Mouse (Mus musculus) lung, postnatal 36 days (tissue): ENCODE data around the gene Serpinb7.

Experiments
- DNase-seq: peaks from one replicate; pipeline ENCODE4 v3.0.0; 2022; ENCODE audit warnings: mixed read lengths

Gene Serpinb7

GRCm38 (mm10) chr1:107399355-107399754, at the start of gene Serpinb7:
Gene Serpinb7 (plus strand): TSS chr1:107399655.
- DNase-seq = no peak

GRCm38 (mm10) chr1:107350392-107350791, 49.1 kb upstream of the Serpinb7 start:
- no peak for DNase-seq

GRCm38 (mm10) chr1:107351115-107351514, 48.3 kb upstream of the Serpinb7 start:
- DNase-seq = no peak

- no peak for DNase-seq
Measured at GRCm38 (mm10) chr1:107353046-107353445, 46.4 kb upstream of the Serpinb7 start.

- no peak for DNase-seq
Measured at GRCm38 (mm10) chr1:107360898-107361297, 38.6 kb upstream of the Serpinb7 start, which contains the start of gene Serpinb11. Gene Serpinb11 (plus strand): TSS chr1:107361198.

- no peak for DNase-seq
Measured at GRCm38 (mm10) chr1:107365973-107366372, 33.5 kb upstream of the Serpinb7 start.

- no peak for DNase-seq
Measured at GRCm38 (mm10) chr1:107368944-107369343, 30.5 kb upstream of the Serpinb7 start.

- no peak for DNase-seq
Measured at GRCm38 (mm10) chr1:107376952-107377351, 22.5 kb upstream of the Serpinb7 start.

- DNase-seq = no peak
Measured at GRCm38 (mm10) chr1:107378368-107378767, 21.1 kb upstream of the Serpinb7 start.

- DNase-seq = no peak
Measured at GRCm38 (mm10) chr1:107381491-107381890, 18.0 kb upstream of the Serpinb7 start.

GRCm38 (mm10) chr1:107382404-107382803, 17.1 kb upstream of the Serpinb7 start:
- DNase-seq = no peak

- no peak for DNase-seq
Measured at GRCm38 (mm10) chr1:107384532-107384931, 14.9 kb upstream of the Serpinb7 start.

- DNase-seq = no peak
Measured at GRCm38 (mm10) chr1:107389753-107390152, 9.7 kb upstream of the Serpinb7 start.

- DNase-seq = no peak
Measured at GRCm38 (mm10) chr1:107397481-107397880, 2.0 kb upstream of the Serpinb7 start.

- DNase-seq = no peak
Measured at GRCm38 (mm10) chr1:107402082-107402481, 2.6 kb downstream of the Serpinb7 start.

GRCm38 (mm10) chr1:107414650-107415049, 15.2 kb downstream of the Serpinb7 start:
- DNase-seq = no peak

GRCm38 (mm10) chr1:107422487-107422886, 23.0 kb downstream of the Serpinb7 start:
- no peak for DNase-seq

- DNase-seq = no peak
Measured at GRCm38 (mm10) chr1:107431253-107431652, 31.8 kb downstream of the Serpinb7 start.

GRCm38 (mm10) chr1:107435528-107435927, 36.1 kb downstream of the Serpinb7 start:
- DNase-seq = no peak

- DNase-seq = no peak
Measured at GRCm38 (mm10) chr1:107439462-107439861, 40.0 kb downstream of the Serpinb7 start.

- no peak for DNase-seq
Measured at GRCm38 (mm10) chr1:107445352-107445751, 45.9 kb downstream of the Serpinb7 start.

- DNase-seq = peak; percentile 1
Measured at GRCm38 (mm10) chr1:107447228-107447931, 47.9 kb downstream of the Serpinb7 start.

- DNase-seq = no peak
Measured at GRCm38 (mm10) chr1:107479909-107480308, 80.5 kb downstream of the Serpinb7 start.

- peak; percentile 84 for DNase-seq
Measured at GRCm38 (mm10) chr1:107481452-107481851, 82.0 kb downstream of the Serpinb7 start.

- DNase-seq = peak; percentile 34
Measured at GRCm38 (mm10) chr1:107489577-107489976, 90.1 kb downstream of the Serpinb7 start.
